Mouse (Mus musculus) embryonic facial prominence, embryonic 13.5 days (tissue): ENCODE data around the gene Fam186b. TPM values are rescaled to one million over a fixed set of nuclear protein-coding genes. Genes with fewer than 3 reads are reported as not detected.

Experiments
- ATAC-seq: fragments of 200-750 bp; cut with Nextera tagmentation; 2 replicates; pipeline ENCODE4 v1.8.0; 2017; ENCODE audit warnings: low read depth; ENCODE audit not compliant: insufficient number of reproducible peaks, insufficient read depth, low FRiP score, low TSS enrichment
- H3K27ac ChIP-seq: fragments of 300-500 bp; sonication (generic); 2 replicates; pipeline ENCODE4 v1.5.1; 2015; ENCODE audit warnings: moderate library complexity, mild to moderate bottlenecking, inconsistent platforms
- H3K27me3 ChIP-seq: fragments of 300-500 bp; sonication (generic); 2 replicates; pipeline ENCODE4 v1.6.1; 2015; ENCODE audit warnings: mild to moderate bottlenecking, inconsistent platforms
- H3K36me3 ChIP-seq: fragments of 300-500 bp; sonication (generic); 2 replicates; pipeline ENCODE4 v1.6.1; 2015; ENCODE audit warnings: mild to moderate bottlenecking, inconsistent platforms
- H3K4me1 ChIP-seq: fragments of 300-500 bp; sonication (generic); 2 replicates; pipeline ENCODE4 v1.6.1; 2015; ENCODE audit warnings: inconsistent platforms
- H3K4me2 ChIP-seq: fragments of 300-500 bp; sonication (generic); 2 replicates; pipeline ENCODE4 v1.6.1; 2015; ENCODE audit warnings: moderate library complexity, mild to moderate bottlenecking, inconsistent platforms
- H3K4me3 ChIP-seq: fragments of 300-500 bp; sonication (generic); 2 replicates; pipeline ENCODE4 v1.5.1; 2015; ENCODE audit warnings: mild to moderate bottlenecking, inconsistent platforms
- H3K9ac ChIP-seq: fragments of 300-500 bp; sonication (generic); 2 replicates; pipeline ENCODE4 v1.6.1; 2015; ENCODE audit warnings: mild to moderate bottlenecking, inconsistent platforms
- H3K9me3 ChIP-seq: fragments of 300-500 bp; sonication (generic); 2 replicates; pipeline ENCODE4 v1.6.1; 2016; ENCODE audit warnings: inconsistent platforms
- WGBS: fragments of 180-500 bp; shearing (Covaris S2); methylation state at CpG from one replicate; pipeline ENCODE4 v1.1.7; 2015; ENCODE audit warnings: mixed read lengths; 5-methylcytosine and 5-hydroxymethylcytosine counted together
- polyA plus RNA-seq: library from polyadenylated mRNA; unstranded; fragments of >200 nt; fragmentation: Nextera tagmentation; extraction: Ambion mirVana; gene quantifications from 2 replicates; pipeline ENCODE4 v1.2.1, GENCODE M21; 2015

The Fam186b gene
- polyA plus RNA-seq, 1 experiment from 2014 or later = 0.42 TPM

GRCm38 (mm10) chr15:99242045-99242444, 53.6 kb downstream of the Fam186b start:
- ATAC-seq = no peak
- H3K4me2 ChIP-seq = no peak overlapping the region
- no peaks in the 10 kb centered on the region for H3K27me3 ChIP-seq
- peaks cover 7% of the 10 kb centered on the region; the same call in 1 of the 2 replicates for H3K4me1 ChIP-seq
- no peaks in the 10 kb centered on the region for H3K9me3 ChIP-seq
- WGBS = 89% methylated on average over 10 of the region's 10 CpGs
- H3K27ac ChIP-seq = no peak overlapping the region
- H3K4me3 ChIP-seq = no peak overlapping the region
- H3K9ac ChIP-seq = no peak overlapping the region
- H3K36me3 ChIP-seq = peaks cover 60% of the 10 kb centered on the region

DNA sequence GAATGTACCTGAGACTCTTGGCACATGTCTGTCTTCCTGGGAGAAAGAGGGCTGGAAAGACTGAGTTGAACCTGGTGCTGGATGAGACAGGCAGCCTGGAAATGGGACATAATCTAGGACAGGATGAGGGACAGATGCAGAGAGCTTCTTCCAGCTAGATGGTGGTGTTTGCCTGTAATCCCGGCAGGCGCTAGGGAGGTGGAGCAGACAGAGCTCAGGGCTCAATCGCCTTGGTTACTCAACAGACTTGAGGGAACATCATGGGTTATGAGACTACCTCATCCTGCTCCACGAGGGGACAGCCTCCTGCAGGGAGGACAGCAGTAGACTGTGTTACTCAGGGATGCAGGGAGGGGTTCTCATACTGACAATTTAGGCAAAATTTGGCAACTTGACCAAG, 54.4 kb downstream of the Fam186b start:
- H3K27ac ChIP-seq = no peak overlapping the region
- peaks cover 52% of the 10 kb centered on the region for H3K36me3 ChIP-seq
- no peak overlapping the region for H3K4me3 ChIP-seq
- no peaks in the 10 kb centered on the region for H3K27me3 ChIP-seq
- 71% methylated on average over 4 of the region's 4 CpGs for WGBS
- no peaks in the 10 kb centered on the region for H3K9me3 ChIP-seq
- ATAC-seq = no peak
- peaks cover 7% of the 10 kb centered on the region; the same call in 1 of the 2 replicates for H3K4me1 ChIP-seq
- H3K4me2 ChIP-seq = no peak overlapping the region
- no peak overlapping the region for H3K9ac ChIP-seq

DNA sequence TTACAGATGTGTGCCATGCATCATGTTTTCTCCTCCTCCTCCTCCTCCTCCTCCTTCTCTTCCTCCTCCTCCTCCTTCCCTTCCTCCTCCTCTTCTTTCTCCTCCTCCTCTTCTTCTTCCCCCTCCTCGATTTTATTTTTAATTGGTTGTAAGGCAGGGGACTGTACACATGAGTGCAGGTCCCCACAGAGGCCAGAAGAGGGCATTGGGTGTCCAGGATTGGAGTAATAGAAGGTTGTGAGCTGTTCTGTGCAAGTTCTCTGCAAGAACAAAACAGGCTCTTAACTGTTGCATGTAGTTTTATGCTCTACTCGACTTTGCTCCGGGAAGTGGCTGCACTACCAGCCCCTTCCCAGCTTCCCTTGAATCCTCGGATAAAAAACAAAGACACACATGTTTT, 55.6 kb downstream of the Fam186b start:
- WGBS = 46% methylated on average over 4 of the region's 4 CpGs

DNA sequence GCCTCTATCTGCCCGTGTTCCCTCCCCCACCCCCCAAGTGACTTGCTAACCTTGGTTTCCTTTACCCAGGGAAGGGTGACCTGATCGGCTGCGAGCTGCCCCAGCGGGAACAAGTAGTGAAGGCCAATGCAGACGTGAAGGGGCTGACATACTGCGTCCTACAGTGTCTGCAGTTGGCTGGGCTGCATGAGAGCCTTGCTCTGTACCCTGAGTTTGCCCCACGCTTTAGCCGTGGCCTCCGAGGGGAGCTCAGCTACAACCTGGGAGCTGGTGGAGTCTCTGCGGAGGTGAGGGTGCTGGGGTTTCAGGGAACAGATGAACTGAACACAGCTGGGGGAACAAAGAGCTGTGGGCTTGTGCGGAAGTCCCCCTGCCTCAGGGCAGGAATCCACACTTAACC, 57.7 kb downstream of the Fam186b start:
- peak overlapping the region; percentile 24 for H3K4me2 ChIP-seq
- H3K4me1 ChIP-seq = peaks cover 7% of the 10 kb centered on the region; the same call in 1 of the 2 replicates
- no peaks in the 10 kb centered on the region for H3K9me3 ChIP-seq
- H3K27ac ChIP-seq = 0 out of 2 replicates have a peak overlapping the region, but pooled peaks have one; percentile 22
- H3K4me3 ChIP-seq = no peak overlapping the region
- no peak for ATAC-seq
- peak overlapping the region; percentile 44; the same call in 1 of the 2 replicates for H3K9ac ChIP-seq
- peaks cover 10% of the 10 kb centered on the region for H3K27me3 ChIP-seq
- 35% methylated on average over 11 of the region's 11 CpGs for WGBS
- peaks cover 21% of the 10 kb centered on the region for H3K36me3 ChIP-seq

More for the DNA sequence above, 55.6 kb downstream of the Fam186b start:
- no peak overlapping the region for H3K27ac ChIP-seq
- no peak overlapping the region for H3K4me2 ChIP-seq
- no peak overlapping the region for H3K4me3 ChIP-seq
- no peaks in the 10 kb centered on the region for H3K27me3 ChIP-seq
- peaks cover 7% of the 10 kb centered on the region; the same call in 1 of the 2 replicates for H3K4me1 ChIP-seq
- H3K9ac ChIP-seq = no peak overlapping the region
- peaks cover 42% of the 10 kb centered on the region for H3K36me3 ChIP-seq
- H3K9me3 ChIP-seq = no peaks in the 10 kb centered on the region
- no peak for ATAC-seq

GRCm38 (mm10) chr15:99234326-99235010, 61.2 kb downstream of the Fam186b start:
- H3K4me2 ChIP-seq = no peak overlapping the region
- H3K36me3 ChIP-seq = no peaks in the 10 kb centered on the region
- peaks cover 37% of the 10 kb centered on the region for H3K27me3 ChIP-seq
- H3K27ac ChIP-seq = no peak overlapping the region
- ATAC-seq = no peak
- 62% methylated on average over 12 of the region's 12 CpGs for WGBS
- H3K9me3 ChIP-seq = no peaks in the 10 kb centered on the region
- peaks cover 7% of the 10 kb centered on the region; the same call in 1 of the 2 replicates for H3K4me1 ChIP-seq
- no peak overlapping the region for H3K4me3 ChIP-seq
- no peak overlapping the region for H3K9ac ChIP-seq

DNA sequence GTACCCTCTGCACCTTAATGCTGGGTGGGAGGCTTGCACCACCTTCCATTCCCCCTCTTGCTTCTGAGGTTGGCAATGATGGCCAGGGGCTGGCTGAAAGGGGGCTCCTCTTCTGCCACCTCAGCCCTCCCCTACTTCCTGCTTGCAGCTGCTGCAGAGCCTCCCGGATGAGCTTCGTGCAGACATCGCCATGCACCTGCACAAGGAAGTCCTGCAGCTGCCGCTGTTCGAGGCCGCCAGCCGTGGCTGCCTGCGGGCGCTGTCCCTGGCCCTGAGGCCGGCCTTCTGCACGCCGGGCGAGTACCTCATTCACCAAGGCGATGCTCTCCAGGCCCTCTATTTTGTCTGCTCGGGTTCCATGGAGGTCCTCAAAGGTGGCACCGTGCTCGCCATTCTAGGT, 62.0 kb downstream of the Fam186b start:
- no peak overlapping the region for H3K4me3 ChIP-seq
- H3K27me3 ChIP-seq = peaks cover 45% of the 10 kb centered on the region
- WGBS = 53% methylated on average over 17 of the region's 17 CpGs
- no peaks in the 10 kb centered on the region for H3K36me3 ChIP-seq
- H3K9ac ChIP-seq = no peak overlapping the region
- ATAC-seq = no peak
- H3K4me1 ChIP-seq = peaks cover 7% of the 10 kb centered on the region; the same call in 1 of the 2 replicates
- no peak overlapping the region for H3K27ac ChIP-seq
- no peaks in the 10 kb centered on the region for H3K9me3 ChIP-seq
- no peak overlapping the region for H3K4me2 ChIP-seq

DNA sequence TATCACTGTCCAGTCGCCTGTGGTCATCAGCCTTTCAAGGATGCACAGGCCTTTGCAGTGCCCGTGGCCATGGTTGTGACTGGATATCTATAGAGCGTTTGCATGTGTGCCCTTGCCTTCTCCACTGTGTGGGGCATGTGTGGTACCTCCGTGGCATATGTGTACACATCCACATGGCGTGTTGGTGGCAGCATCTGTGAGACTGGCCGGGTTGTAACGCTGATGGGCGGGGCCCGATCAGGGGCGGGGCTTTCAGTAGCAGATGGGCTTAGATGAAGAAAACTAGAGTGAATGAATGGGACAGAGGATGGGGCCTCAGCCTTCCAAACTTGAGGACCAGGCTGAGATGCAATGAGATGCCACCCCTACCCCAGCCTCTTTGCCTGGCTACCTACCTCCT, 63.7 kb downstream of the Fam186b start:
- H3K9ac ChIP-seq = no peak overlapping the region
- H3K27me3 ChIP-seq = peaks cover 62% of the 10 kb centered on the region
- H3K4me2 ChIP-seq = no peak overlapping the region
- no peaks in the 10 kb centered on the region for H3K9me3 ChIP-seq
- 61% methylated on average over 10 of the region's 10 CpGs for WGBS
- H3K4me1 ChIP-seq = no peaks in the 10 kb centered on the region
- no peak overlapping the region for H3K27ac ChIP-seq
- H3K4me3 ChIP-seq = no peak overlapping the region
- ATAC-seq = no peak
- no peaks in the 10 kb centered on the region for H3K36me3 ChIP-seq

DNA sequence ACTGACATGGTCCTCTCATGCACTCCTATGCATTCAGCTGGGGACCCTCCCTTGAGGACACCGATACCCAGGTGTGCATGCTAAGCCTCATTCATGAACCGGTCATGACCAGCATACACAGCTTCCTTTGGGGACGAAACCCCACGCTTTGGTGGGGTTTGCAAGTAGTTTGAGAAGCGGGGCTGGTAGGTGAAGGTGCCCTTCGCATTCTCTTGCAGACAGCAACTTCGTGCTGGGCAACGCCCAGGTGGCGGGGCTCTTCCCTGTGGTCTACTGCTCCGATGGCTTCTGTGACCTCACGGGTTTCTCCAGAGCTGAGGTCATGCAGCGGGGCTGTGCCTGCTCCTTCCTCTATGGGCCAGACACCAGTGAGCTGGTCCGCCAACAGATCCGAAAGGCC, 69.6 kb downstream of the Fam186b start:
- no peak for ATAC-seq
- Histone ChIP-seq H3K27ac (no peak overlapping the region), H3K9me3 (no peaks in the 10 kb centered on the region), H3K4me3 (peak overlapping the region; percentile 53), H3K9ac (0 out of 2 replicates have a peak overlapping the region, but pooled peaks have one; percentile 65), H3K27me3 (peaks cover 97% of the 10 kb centered on the region), H3K4me2 (peak overlapping the region; percentile 87), H3K36me3 (no peaks in the 10 kb centered on the region), H3K4me1 (peaks cover 54% of the 10 kb centered on the region)
- 19% methylated on average over 14 of the region's 14 CpGs for WGBS

DNA sequence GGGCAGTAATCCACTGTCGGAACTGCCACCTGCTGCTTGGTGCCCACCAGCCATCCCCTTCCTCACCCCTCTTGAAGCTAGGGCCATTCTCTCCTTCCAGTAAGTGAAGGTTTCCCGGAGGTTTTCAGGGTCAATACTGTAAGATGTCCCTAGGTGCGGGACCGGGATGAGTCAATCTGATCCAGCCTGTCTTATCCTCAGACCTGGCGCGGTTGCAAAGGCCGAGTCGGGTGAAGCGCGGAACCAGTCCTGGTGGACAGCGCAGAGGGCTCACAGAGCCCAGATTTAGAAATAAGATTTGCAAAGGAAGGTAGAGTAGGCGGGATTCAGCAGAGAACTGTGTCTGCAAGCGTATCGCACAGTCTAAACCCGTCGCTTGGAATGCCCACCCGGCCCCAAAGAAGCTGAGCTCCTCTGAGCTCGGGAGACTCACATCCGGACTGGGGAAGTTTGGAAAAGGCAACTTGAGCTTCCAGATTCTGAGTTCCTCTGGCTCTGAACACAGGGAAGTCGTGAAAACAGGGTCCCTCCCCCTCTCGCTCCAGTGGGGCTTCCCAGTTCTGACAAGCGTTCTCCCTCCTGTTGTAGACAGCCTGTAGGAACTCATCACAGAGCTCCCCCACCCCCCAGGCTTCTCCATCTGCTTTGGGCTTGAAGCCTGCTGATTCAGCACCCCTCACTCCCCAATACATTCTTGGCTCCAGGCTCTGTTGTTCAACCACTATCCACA, 70.4 kb downstream of the Fam186b start:
- 0 out of 2 replicates have a peak overlapping the region, but pooled peaks have one; percentile 7 for H3K27ac ChIP-seq
- peaks cover 98% of the 10 kb centered on the region for H3K27me3 ChIP-seq
- peaks cover 56% of the 10 kb centered on the region for H3K4me1 ChIP-seq
- peak overlapping the region; percentile 65; the same call in 1 of the 2 replicates for H3K9ac ChIP-seq
- H3K4me3 ChIP-seq = peak overlapping the region; percentile 53
- no peaks in the 10 kb centered on the region for H3K36me3 ChIP-seq
- H3K4me2 ChIP-seq = peak overlapping the region; percentile 87
- under 1% methylated on average over 22 of the region's 22 CpGs for WGBS
- no peak for ATAC-seq
- H3K9me3 ChIP-seq = no peaks in the 10 kb centered on the region

- peaks cover 56% of the 10 kb centered on the region for H3K4me1 ChIP-seq
- 0 out of 2 replicates have a peak, but pooled peaks have one; percentile 44 for ATAC-seq
- 0 out of 2 replicates have a peak within 1 kb of the TSS, but pooled peaks have one; percentile 7 for H3K27ac ChIP-seq
These were observed 71.3 kb downstream of the Fam186b start, which contains the start of gene Kcnh3 for GRCm38 (mm10) chr15:99224208-99224911. Gene Kcnh3 (plus strand): TSS chr15:99224861.

GRCm38 (mm10) chr15:99223585-99224207, 72.0 kb downstream of the Fam186b start:
- Histone ChIP-seq H3K4me3 (peak overlapping the region; percentile 53), H3K27ac (no peak overlapping the region), H3K4me1 (peaks cover 56% of the 10 kb centered on the region), H3K4me2 (peak overlapping the region; percentile 87), H3K36me3 (no peaks in the 10 kb centered on the region), H3K9ac (peak overlapping the region; percentile 65), H3K9me3 (no peaks in the 10 kb centered on the region), H3K27me3 (peaks cover 91% of the 10 kb centered on the region)
- no peak for ATAC-seq
- WGBS = 1% methylated on average over 46 of the region's 46 CpGs

More at GRCm38 (mm10) chr15:99224208-99224911, 71.3 kb downstream of the Fam186b start, which contains the start of gene Kcnh3:
- Histone ChIP-seq H3K4me2 (peak within 1 kb of the TSS; percentile 87), H3K9ac (peak within 1 kb of the TSS; percentile 65), H3K4me3 (peak within 1 kb of the TSS; percentile 53), H3K27me3 (peaks cover 97% of the 10 kb centered on the region), H3K9me3 (no peaks in the 10 kb centered on the region), H3K36me3 (no peaks in the 10 kb centered on the region)
- under 1% methylated on average over 62 of the region's 66 CpGs for WGBS
